Mouse (Mus musculus) ES-E14 (cell line): ENCODE measurements around the gene Slc2a12.

Source experiments
- CHD2 ChIP-seq: IDR thresholded peaks from 2 replicates; pipeline ENCODE4 v1.6.1; 2014; ENCODE audit warnings: mild to moderate bottlenecking, low read depth, low read length, inconsistent platforms
- HCFC1 ChIP-seq: IDR thresholded peaks from 2 replicates; pipeline ENCODE4 v1.6.1; 2012; ENCODE audit warnings: low read length, inconsistent platforms, borderline replicate concordance; ENCODE audit not compliant: insufficient read depth
- MAFK ChIP-seq: IDR thresholded peaks from 2 replicates; pipeline ENCODE4 v1.6.1; 2014; ENCODE audit warnings: mild to moderate bottlenecking, low read depth, low read length, inconsistent platforms; ENCODE audit not compliant: insufficient read depth
- ZC3H11A ChIP-seq: IDR thresholded peaks from 2 replicates; pipeline ENCODE4 v1.6.1; 2012; ENCODE audit warnings: low read depth, mild to moderate bottlenecking, inconsistent platforms, low read length, borderline replicate concordance
- ZNF384 ChIP-seq: IDR thresholded peaks from 2 replicates; pipeline ENCODE4 v1.6.1; 2012; ENCODE audit warnings: low read depth, low read length, inconsistent platforms

DNA sequence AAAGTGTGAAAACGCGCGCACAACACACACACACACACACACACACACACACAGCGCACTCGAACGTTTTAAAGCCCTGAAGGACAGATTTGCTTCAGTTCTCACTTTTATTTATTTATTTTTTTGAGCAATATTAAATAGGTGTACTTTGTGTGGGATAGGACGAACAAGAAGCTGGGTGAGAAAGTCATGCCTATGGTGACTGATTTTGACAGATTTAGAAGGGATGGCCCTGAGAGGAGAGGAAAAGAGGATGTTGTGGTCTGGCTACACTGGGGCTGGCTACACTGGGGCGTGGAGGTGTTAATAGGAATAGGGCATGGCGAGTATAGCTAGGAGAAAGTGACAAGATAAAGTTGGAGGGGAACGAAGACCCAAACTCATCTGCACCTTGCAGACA, 87.4 kb downstream of the Slc2a12 start:
- no peak for TF ChIP-seq CHD2
- no peak for TF ChIP-seq ZC3H11A
- TF ChIP-seq HCFC1, result no peak
- TF ChIP-seq MAFK, result no peak
- no peak for TF ChIP-seq ZNF384
